Mouse (Mus musculus) heart, embryonic 15.5 days (tissue): ENCODE measurements around the gene Aaed1. TPM values are rescaled to one million over a fixed set of nuclear protein-coding genes. Genes with fewer than 3 reads are reported as not detected.

ENCODE experiments used
- ATAC-seq: fragments of 200-750 bp; cut with Nextera tagmentation; replicated peaks from 2 replicates; pipeline ENCODE4 v1.8.0; 2017; ENCODE audit warnings: low read depth, moderate TSS enrichment; ENCODE audit not compliant: insufficient number of reproducible peaks, insufficient read depth, low FRiP score
- H3K27ac ChIP-seq: fragments of 300-500 bp; sonication (generic); 2 replicates; pipeline ENCODE4 v1.5.1; 2015; ENCODE audit warnings: mild to moderate bottlenecking, inconsistent platforms
- H3K27me3 ChIP-seq: fragments of 300-500 bp; sonication (generic); 2 replicates; pipeline ENCODE4 v1.6.1; 2015; ENCODE audit warnings: inconsistent platforms
- H3K36me3 ChIP-seq: fragments of 300-500 bp; sonication (generic); 2 replicates; pipeline ENCODE4 v1.6.1; 2015; ENCODE audit warnings: mild to moderate bottlenecking, inconsistent platforms
- H3K4me1 ChIP-seq: fragments of 300-500 bp; sonication (generic); replicated peaks from 2 replicates; pipeline ENCODE4 v1.6.1; 2015; ENCODE audit warnings: inconsistent platforms
- H3K4me2 ChIP-seq: fragments of 300-500 bp; sonication (generic); 2 replicates; pipeline ENCODE4 v1.6.1; 2015; ENCODE audit warnings: inconsistent platforms, mild to moderate bottlenecking, moderate library complexity
- H3K4me3 ChIP-seq: fragments of 300-500 bp; sonication (generic); 2 replicates; pipeline ENCODE4 v1.5.1; 2015; ENCODE audit warnings: mild to moderate bottlenecking, inconsistent platforms
- H3K9ac ChIP-seq: fragments of 300-500 bp; sonication (generic); 2 replicates; pipeline ENCODE4 v1.6.1; 2015; ENCODE audit warnings: mild to moderate bottlenecking, inconsistent platforms
- H3K9me3 ChIP-seq: fragments of 300-500 bp; sonication (generic); replicated peaks from 2 replicates; pipeline ENCODE4 v1.6.1; 2016; ENCODE audit warnings: inconsistent platforms
- WGBS: fragments of 180-500 bp; shearing (Covaris S2); methylation state at CpG from one replicate; pipeline ENCODE4 v1.1.7; 2015; ENCODE audit warnings: mixed read lengths; 5-methylcytosine and 5-hydroxymethylcytosine counted together
- polyA plus RNA-seq: library from polyadenylated mRNA; unstranded; fragments of >200 nt; fragmentation: Nextera tagmentation; extraction: Ambion mirVana; gene quantifications from 2 replicates; pipeline ENCODE4 v1.2.1, GENCODE M21; 2015

Gene Aaed1
- polyA plus RNA-seq: 69.2 and 70.0 TPM in 2 replicates

DNA sequence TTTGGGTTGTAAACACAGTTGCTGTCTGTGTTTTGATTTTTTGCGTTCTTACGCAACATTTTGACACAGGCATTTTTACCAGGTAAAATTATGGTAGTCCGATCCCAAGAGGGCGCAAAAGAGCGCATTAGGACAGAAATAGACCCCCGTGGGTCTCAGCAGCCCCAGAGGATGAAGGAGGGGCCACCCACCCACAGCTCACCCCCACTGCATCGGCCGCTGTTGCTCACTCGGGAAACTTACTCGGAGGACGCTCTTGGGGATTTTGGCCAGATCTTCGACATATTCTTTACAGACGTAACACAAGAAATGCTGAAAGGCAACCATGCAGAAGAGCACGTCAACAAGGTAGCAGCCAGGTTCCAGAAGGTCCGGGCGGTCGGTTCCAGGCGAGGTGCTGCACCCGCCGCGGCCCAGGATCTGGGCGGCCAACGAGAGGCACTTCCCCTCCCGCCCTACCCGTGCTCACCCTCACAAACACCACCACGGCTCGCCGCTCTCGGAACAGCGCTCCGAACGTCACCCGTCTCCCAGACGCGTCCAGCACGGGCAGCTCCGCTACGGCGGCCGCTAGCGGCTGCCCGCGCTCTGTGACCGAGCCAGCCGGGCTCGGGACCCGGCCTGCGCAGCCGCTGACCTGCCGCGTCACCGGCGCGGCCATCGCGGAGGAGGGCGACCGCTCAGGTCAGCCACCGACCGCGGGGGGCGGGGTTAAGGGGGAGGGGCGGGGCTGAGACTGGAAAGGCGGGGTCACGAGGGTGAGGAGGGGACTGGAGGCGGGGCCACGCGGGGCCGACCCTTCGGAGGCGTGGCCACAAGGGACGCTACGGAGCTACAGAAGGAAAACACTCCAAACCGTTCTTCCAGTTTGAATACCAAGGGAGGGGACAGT is at the start of gene Aaed1:
Gene Aaed1 (minus strand): TSS at position 687 of the 892 bp plus-strand sequence.
- Histone ChIP-seq H3K27ac (peak within 1 kb of the TSS; percentile 98), H3K27me3 (no peaks in the 10 kb centered on the region), H3K4me3 (peak within 1 kb of the TSS; percentile 81), H3K4me1 (peaks cover 27% of the 10 kb centered on the region), H3K36me3 (peaks cover 16% of the 10 kb centered on the region), H3K9ac (peak within 1 kb of the TSS; percentile 83), H3K4me2 (peak within 1 kb of the TSS; percentile 62), H3K9me3 (no peaks in the 10 kb centered on the region)
- peak; percentile 89 for ATAC-seq
- WGBS: under 1% methylated on average over 74 of the region's 74 CpGs

DNA sequence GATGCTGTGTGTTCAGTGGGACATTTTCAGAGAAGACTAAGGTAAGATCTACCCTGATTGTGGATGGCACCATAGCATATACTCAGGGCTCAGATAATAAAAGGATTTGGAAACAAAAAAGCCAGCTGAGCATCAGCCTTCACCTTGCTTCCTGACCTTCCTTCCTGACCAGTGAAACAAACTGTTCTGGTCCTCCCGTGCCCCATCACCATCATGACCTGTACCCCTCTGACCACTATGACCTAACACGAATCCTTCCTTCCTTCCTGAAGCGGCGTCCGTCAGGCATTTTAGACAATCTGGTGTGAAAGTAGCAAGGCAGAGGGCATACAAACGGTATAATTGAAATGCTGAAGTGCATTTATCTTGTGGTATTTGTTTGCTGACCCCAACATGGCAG is 49.6 kb upstream of the Aaed1 start:
- no peaks in the 10 kb centered on the region for H3K27me3 ChIP-seq
- WGBS: 83% methylated on average over 6 of the region's 6 CpGs
- no peak for ATAC-seq

DNA sequence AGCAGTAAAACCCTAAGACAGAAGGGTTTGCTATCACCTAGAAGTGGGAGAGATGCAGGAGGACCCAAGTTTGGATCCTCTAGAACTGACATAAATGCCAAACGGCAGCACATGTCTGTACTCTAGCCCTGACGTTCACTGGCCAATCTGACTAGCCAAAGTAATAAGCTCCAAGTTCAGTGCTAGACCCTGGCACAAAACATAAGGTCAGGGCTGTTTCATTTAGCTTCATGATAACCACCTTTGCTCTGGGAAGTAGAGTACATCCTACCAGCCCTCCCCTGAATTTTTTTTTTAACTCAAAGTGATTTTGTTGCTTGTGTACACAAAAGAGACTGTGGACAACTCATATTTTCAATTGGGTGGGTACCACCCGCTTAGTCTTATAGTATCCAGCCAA is 48.5 kb upstream of the Aaed1 start:
- Histone ChIP-seq H3K27me3 (no peaks in the 10 kb centered on the region), H3K4me2 (no peak overlapping the region), H3K27ac (no peak overlapping the region), H3K9ac (no peak overlapping the region), H3K4me3 (no peak overlapping the region), H3K4me1 (no peaks in the 10 kb centered on the region), H3K9me3 (no peaks in the 10 kb centered on the region), H3K36me3 (peaks cover 31% of the 10 kb centered on the region)
- WGBS: 84% methylated on average over 3 of the region's 3 CpGs
- no peak for ATAC-seq

More for the DNA sequence above, 49.6 kb upstream of the Aaed1 start:
- no peak overlapping the region for H3K27ac ChIP-seq
- H3K4me1 ChIP-seq: no peaks in the 10 kb centered on the region; the same call in 1 of the 2 replicates
- no peak overlapping the region for H3K9ac ChIP-seq
- no peak overlapping the region for H3K4me3 ChIP-seq
- peaks cover 43% of the 10 kb centered on the region for H3K36me3 ChIP-seq
- H3K4me2 ChIP-seq: no peak overlapping the region
- H3K9me3 ChIP-seq: no peaks in the 10 kb centered on the region

DNA sequence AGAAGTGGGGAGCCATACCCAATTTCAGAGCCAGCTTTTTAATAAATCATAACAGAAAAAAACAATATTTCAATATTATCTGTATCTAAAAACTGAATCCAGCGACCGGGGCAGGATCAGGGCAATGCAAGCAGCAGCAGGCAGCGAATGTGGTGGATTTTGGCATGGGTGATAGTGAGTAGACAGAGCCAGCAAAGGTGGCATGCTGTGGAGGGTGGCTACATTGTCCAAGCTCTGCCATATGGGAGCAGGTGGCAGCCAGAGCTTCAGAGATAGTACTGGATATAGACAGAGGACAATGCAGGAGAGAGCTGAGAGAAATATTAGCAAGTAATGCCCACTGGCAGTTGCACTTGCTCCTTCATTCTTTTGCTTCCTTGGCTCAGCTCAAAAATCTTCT is 47.2 kb upstream of the Aaed1 start:
- Histone ChIP-seq H3K4me3 (no peak overlapping the region), H3K4me1 (no peaks in the 10 kb centered on the region), H3K9ac (no peak overlapping the region), H3K9me3 (no peaks in the 10 kb centered on the region), H3K4me2 (no peak overlapping the region), H3K27me3 (no peaks in the 10 kb centered on the region), H3K36me3 (peaks cover 23% of the 10 kb centered on the region), H3K27ac (no peak overlapping the region)
- ATAC-seq: no peak
- WGBS: 84% methylated on average over 3 of the region's 3 CpGs

DNA sequence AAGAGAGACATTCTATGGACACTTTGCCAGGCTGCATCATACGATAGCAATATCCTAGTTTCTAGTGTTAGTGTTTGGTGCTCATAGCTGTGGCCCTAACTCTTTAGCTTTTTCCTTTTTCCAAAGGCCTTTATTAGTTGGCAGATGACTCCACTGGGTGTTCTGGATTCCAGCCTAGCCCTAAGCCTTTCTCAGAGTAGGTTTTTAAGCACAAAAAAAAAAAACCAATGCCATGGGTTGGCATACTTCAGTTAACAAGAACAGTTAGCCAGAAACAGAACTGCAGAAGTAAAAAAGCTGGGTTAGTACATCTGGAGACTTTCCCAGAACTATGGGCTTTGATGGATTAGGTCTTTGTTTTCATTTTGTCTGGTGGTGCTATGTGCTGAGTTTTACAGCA is 46.0 kb upstream of the Aaed1 start:
- H3K4me3 ChIP-seq: no peak overlapping the region
- no peaks in the 10 kb centered on the region for H3K27me3 ChIP-seq
- H3K4me2 ChIP-seq: no peak overlapping the region
- ATAC-seq: no peak
- H3K27ac ChIP-seq: no peak overlapping the region
- no peaks in the 10 kb centered on the region for H3K9me3 ChIP-seq
- H3K9ac ChIP-seq: no peak overlapping the region
- WGBS: 84% methylated on average over 1 of the region's 1 CpGs
- H3K36me3 ChIP-seq: peaks cover 13% of the 10 kb centered on the region; the same call in 1 of the 2 replicates
- H3K4me1 ChIP-seq: no peaks in the 10 kb centered on the region

DNA sequence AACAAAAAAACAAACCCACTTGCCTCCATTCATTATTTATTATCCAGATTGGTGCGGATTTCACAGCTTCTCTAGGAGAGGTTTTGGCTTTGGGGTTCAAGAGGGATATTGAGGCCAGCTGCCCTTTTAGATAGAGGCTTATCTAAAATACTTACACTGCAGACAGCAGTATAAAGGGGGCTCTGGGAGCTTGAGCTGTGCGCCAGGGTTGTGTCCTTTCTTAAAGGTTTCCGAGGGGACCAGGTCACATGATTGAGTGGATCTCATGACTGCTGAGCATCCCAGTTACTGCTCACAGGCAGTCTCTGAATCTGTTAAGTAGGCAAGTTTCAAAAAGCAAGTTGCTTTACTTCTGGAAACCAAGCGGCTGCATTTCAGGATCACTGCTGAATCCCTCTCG is 44.9 kb upstream of the Aaed1 start:
- H3K27me3 ChIP-seq: no peaks in the 10 kb centered on the region
- 63% methylated on average over 5 of the region's 5 CpGs for WGBS
- no peak for ATAC-seq
- no peaks in the 10 kb centered on the region for H3K4me1 ChIP-seq
- H3K27ac ChIP-seq: no peak overlapping the region
- peaks cover 5% of the 10 kb centered on the region; the same call in 1 of the 2 replicates for H3K36me3 ChIP-seq
- no peak overlapping the region for H3K9ac ChIP-seq
- no peak overlapping the region for H3K4me2 ChIP-seq
- no peaks in the 10 kb centered on the region for H3K9me3 ChIP-seq
- H3K4me3 ChIP-seq: no peak overlapping the region

DNA sequence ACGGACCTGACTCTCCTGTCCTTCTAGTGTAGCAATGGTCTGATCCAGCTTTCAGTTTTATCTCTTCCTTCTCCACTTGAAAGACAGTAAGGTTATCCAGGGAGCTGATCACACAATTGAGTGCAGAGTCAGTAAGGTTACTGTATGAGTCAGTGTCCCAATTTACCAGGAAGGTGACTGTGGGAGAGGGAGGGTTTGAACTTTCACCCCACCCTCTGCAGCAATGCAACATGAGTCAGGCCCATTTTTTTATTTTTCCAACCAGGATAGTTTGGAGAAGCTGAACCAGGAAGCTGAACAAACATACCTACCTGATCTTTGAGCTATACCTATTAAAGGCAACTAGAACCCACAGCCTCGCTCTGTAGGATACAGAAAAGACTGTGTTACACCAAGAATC is 37.0 kb upstream of the Aaed1 start:
- Histone ChIP-seq H3K4me1 (no peaks in the 10 kb centered on the region), H3K4me3 (no peak overlapping the region), H3K27me3 (no peaks in the 10 kb centered on the region), H3K27ac (no peak overlapping the region), H3K9me3 (no peaks in the 10 kb centered on the region), H3K4me2 (no peak overlapping the region), H3K36me3 (no peaks in the 10 kb centered on the region), H3K9ac (no peak overlapping the region)
- ATAC-seq: no peak
- 69% methylated on average over 2 of the region's 2 CpGs for WGBS

DNA sequence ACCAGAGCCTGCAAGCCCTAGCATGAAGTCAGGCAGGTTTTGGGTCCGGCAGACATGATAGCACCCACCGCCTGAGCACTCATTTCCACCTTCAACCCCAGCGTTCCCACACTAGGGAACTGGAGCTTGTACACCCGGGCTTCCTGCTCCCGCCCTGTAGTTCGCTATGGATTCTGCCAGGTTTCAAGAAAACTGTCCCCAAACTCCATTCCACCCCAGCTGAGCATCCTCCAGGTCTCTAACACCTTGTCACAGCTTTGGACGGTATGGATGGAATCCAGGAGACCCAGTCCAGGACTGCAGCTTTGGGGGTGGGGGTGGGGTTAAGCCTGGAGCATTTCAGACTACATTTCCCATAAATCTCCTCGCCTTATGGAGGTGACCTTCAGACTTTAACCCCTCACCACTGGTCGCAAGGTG is 31.6 kb upstream of the Aaed1 start:
- H3K27me3 ChIP-seq: no peaks in the 10 kb centered on the region
- peaks cover 4% of the 10 kb centered on the region; the same call in 1 of the 2 replicates for H3K4me1 ChIP-seq
- ATAC-seq: peak; percentile 83
- H3K4me2 ChIP-seq: peak overlapping the region; percentile 89
- H3K27ac ChIP-seq: peak overlapping the region; percentile 35
- no peaks in the 10 kb centered on the region for H3K36me3 ChIP-seq
- no peaks in the 10 kb centered on the region for H3K9me3 ChIP-seq
- H3K9ac ChIP-seq: peak overlapping the region; percentile 62
- 2% methylated on average over 9 of the region's 9 CpGs for WGBS
- peak overlapping the region; percentile 61 for H3K4me3 ChIP-seq

DNA sequence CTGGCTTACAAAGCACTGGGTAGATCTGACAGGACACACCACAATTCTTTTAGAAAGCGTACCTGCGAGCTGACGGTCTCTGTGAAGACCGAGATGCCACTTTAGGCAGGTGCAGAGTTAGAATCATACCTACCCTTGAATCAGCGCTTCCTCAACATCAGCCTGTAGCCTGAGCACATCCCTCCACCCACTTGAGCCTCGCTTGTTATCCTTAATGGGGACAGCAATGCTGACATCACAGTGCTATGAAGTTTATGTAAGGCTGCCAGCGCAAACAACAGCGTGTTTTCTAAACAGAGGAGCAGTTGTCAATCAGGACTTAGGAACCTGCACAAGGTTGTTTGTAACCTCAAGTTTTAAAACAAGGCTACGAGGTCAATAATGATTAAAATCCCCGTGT is 31.1 kb upstream of the Aaed1 start:
- Histone ChIP-seq H3K4me3 (peak overlapping the region; percentile 61), H3K4me2 (peak overlapping the region; percentile 89), H3K36me3 (no peaks in the 10 kb centered on the region), H3K27me3 (no peaks in the 10 kb centered on the region), H3K9ac (peak overlapping the region; percentile 62), H3K4me1 (peaks cover 4% of the 10 kb centered on the region; the same call in 1 of the 2 replicates), H3K27ac (peak overlapping the region; percentile 35; the same call in 1 of the 2 replicates), H3K9me3 (no peaks in the 10 kb centered on the region)
- 21% methylated on average over 10 of the region's 10 CpGs for WGBS
- ATAC-seq: peak; percentile 61

DNA sequence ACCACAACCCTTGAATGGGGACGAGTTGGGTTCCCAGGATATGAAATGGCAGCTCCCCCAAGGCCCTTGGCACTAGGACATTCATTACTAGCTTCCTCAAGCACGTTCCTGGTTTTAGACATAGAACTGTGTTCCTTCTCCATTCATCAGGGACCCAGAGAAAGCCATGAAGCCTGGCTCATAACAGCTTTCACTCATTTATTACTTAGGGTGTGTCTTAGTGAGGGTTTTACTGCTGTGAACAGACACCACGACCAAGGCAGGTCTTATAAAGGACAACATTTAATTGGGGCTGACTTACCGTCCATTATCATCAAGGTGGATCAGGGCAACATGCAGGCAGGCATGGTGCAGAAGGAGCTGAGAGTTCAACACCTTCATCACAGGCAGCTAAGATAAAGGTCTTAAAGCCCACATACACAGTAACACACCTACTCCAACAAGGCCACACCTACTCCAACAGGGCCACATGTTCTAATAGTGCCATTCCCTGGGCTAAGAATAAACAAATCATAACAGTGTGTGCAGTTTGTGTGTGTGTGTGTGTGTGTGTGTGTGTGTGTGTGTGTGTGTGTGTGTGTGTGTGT is 23.1 kb upstream of the Aaed1 start:
- 44% methylated on average over 4 of the region's 4 CpGs for WGBS
- ATAC-seq: no peak

DNA sequence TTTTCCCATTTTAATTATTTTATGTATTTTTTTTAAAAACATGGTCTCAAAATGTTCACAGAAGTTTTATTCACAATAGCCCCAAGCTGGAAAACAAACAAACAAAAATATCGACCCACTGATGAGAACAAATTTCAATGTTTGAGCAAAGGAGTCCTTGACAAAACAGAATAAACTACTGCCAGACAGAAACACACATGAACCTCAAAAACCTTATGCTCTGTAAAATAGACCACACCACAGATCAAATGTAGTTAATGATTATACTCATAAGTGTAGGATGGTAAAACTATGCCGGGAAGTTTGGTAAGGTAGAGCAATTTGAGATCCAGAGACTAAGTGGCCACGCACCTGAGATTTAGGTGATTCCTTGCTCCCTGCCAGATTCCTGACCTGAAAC is 20.6 kb upstream of the Aaed1 start:
- Histone ChIP-seq H3K9ac (no peak overlapping the region), H3K27ac (no peak overlapping the region), H3K9me3 (no peaks in the 10 kb centered on the region), H3K4me1 (no peaks in the 10 kb centered on the region), H3K27me3 (no peaks in the 10 kb centered on the region), H3K36me3 (no peaks in the 10 kb centered on the region), H3K4me3 (no peak overlapping the region), H3K4me2 (no peak overlapping the region)
- WGBS: 68% methylated on average over 3 of the region's 3 CpGs
- ATAC-seq: no peak

More for the DNA sequence above, 23.1 kb upstream of the Aaed1 start:
- Histone ChIP-seq H3K27me3 (no peaks in the 10 kb centered on the region), H3K9me3 (no peaks in the 10 kb centered on the region), H3K4me3 (no peak overlapping the region), H3K4me1 (no peaks in the 10 kb centered on the region), H3K4me2 (no peak overlapping the region), H3K27ac (no peak overlapping the region), H3K36me3 (no peaks in the 10 kb centered on the region), H3K9ac (no peak overlapping the region)
